Mouse (Mus musculus) heart, postnatal 10 days (tissue): ENCODE results near the gene Rbm45. TPM values are rescaled to one million over a fixed set of nuclear protein-coding genes. Genes with fewer than 3 reads are reported as not detected.

Experiments
- DNase-seq, 2 experiments: peaks; one replicate each; pipeline ENCODE4 v3.0.0; 2021
- intact Hi-C: fragments of 180-260 bp; cut with DNase I; formaldehyde crosslinking; loops from one replicate; pipeline ENCODE4 v1.15.1; 2025
- total RNA-seq, 2 experiments: library from RNA; stranded (reverse); gene quantifications; 2 replicates each; pipeline ENCODE4 v1.2.3; 2021

Rbm45 gene
- total RNA-seq, result 10 to 100 TPM; 27.2 to 32.3 TPM

- intact Hi-C loops, result loop anchor here (10.0 kb wide), 1 partner anchor 245 kb away; no protein-coding TSS in a partner anchor
- DNase-seq, result peak; percentile 89 to 93
Measured at GRCm38 (mm10) chr2:76369821-76370655, at the start of gene Rbm45. TSS of gene Rbm45 (plus strand) at chr2:76369984.

- intact Hi-C loops, result no loop called here
Measured at GRCm38 (mm10) chr2:76320336-76320735, 49.4 kb upstream of the Rbm45 start.

GRCm38 (mm10) chr2:76323185-76323875 lies 46.5 kb upstream of the Rbm45 start:
- DNase-seq, result no peak
- intact Hi-C loops, result no loop called here

More at GRCm38 (mm10) chr2:76320336-76320735, 49.4 kb upstream of the Rbm45 start:
- no peak for DNase-seq

GRCm38 (mm10) chr2:76324463-76324862 lies 45.3 kb upstream of the Rbm45 start:
- no peak for DNase-seq
- intact Hi-C loops, result no loop called here

GRCm38 (mm10) chr2:76326161-76326560 lies 43.6 kb upstream of the Rbm45 start:
- no peak for DNase-seq
- intact Hi-C loops, result no loop called here

GRCm38 (mm10) chr2:76330081-76330480 lies 39.7 kb upstream of the Rbm45 start:
- no peak for DNase-seq
- intact Hi-C loops, result no loop called here

GRCm38 (mm10) chr2:76332161-76332805 lies 37.5 kb upstream of the Rbm45 start:
- intact Hi-C loops, result no loop called here
- DNase-seq, result no peak

- DNase-seq, result no peak
- intact Hi-C loops, result no loop called here
Measured at GRCm38 (mm10) chr2:76334596-76334995, 35.2 kb upstream of the Rbm45 start.

- intact Hi-C loops, result no loop called here
Measured at GRCm38 (mm10) chr2:76338215-76339156, 31.3 kb upstream of the Rbm45 start, which contains the start of gene Pde11a. TSS of gene Pde11a (minus strand) at chr2:76338774.

GRCm38 (mm10) chr2:76342146-76342545 lies 27.6 kb upstream of the Rbm45 start:
- no peak for DNase-seq
- intact Hi-C loops, result no loop called here

More at GRCm38 (mm10) chr2:76338215-76339156, 31.3 kb upstream of the Rbm45 start, which contains the start of gene Pde11a:
- DNase-seq, result peak; percentile 9 to 31

GRCm38 (mm10) chr2:76347839-76348238 lies 21.9 kb upstream of the Rbm45 start:
- intact Hi-C loops, result no loop called here
- no peak for DNase-seq

GRCm38 (mm10) chr2:76360226-76360625 lies 9.6 kb upstream of the Rbm45 start, which contains the start of gene Cyct:
TSS of gene Cyct (minus strand) at chr2:76360450.
- no peak for DNase-seq
- intact Hi-C loops, result loop anchor here (10.0 kb wide), 1 partner anchor 235 kb away; no protein-coding TSS in a partner anchor

- intact Hi-C loops, result loop anchor here (2.0 to 10.0 kb wide), 2 partner anchors 107 to 237 kb away; no protein-coding TSS in a partner anchor
- DNase-seq, result peak in 1 of 2 experiments; percentile 35
Measured at GRCm38 (mm10) chr2:76362111-76362510, 7.7 kb upstream of the Rbm45 start.

GRCm38 (mm10) chr2:76365811-76366210 lies 4.0 kb upstream of the Rbm45 start:
- intact Hi-C loops, result loop anchor here (10.0 kb wide), 1 partner anchor 241 kb away; no protein-coding TSS in a partner anchor
- no peak for DNase-seq

- intact Hi-C loops, result loop anchor here (1.0 to 10.0 kb wide), 2 partner anchors 243 to 251 kb away; no protein-coding TSS in a partner anchor
- peak; percentile 78 to 90 for DNase-seq
Measured at GRCm38 (mm10) chr2:76367188-76367922, 2.4 kb upstream of the Rbm45 start.

GRCm38 (mm10) chr2:76368861-76369660 lies 723 bp upstream of the Rbm45 start:
- DNase-seq, result no peak

GRCm38 (mm10) chr2:76370656-76370922 lies 805 bp downstream of the Rbm45 start:
- DNase-seq, result no peak
- intact Hi-C loops, result no loop called here

More at GRCm38 (mm10) chr2:76368861-76369660, 723 bp upstream of the Rbm45 start:
- intact Hi-C loops, result loop anchor here (10.0 kb wide), 1 partner anchor 244 kb away; no protein-coding TSS in a partner anchor

- intact Hi-C loops, result no loop called here
- peak; percentile 33 to 58 for DNase-seq
Measured at GRCm38 (mm10) chr2:76372244-76372643, 2.5 kb downstream of the Rbm45 start.
